Mouse (Mus musculus): ENCODE results near the gene Snrpa. TPM values are rescaled to one million over a fixed set of nuclear protein-coding genes. Genes with fewer than 3 reads are reported as not detected.
"Not testable (repeated sequence)": the region's sequence is repeated elsewhere in the genome, so short reads cannot be mapped to it uniquely, and the experiment has no call there.

Snrpa gene
- 102 and 125 TPM in 2 replicates for total RNA-seq (2017)

GRCm38 (mm10) chr7:27195681-27196611 is at the start of gene Snrpa, which contains the start of gene BC024978:
Snrpa (minus strand) TSS chr7:27196271.
BC024978 (plus strand) TSS chr7:27195781.
- ATAC-seq (replicated peaks; ENCODE audit: low read depth, poor library complexity, severe bottlenecking), result peak; percentile 92

- not testable (repeated sequence) for ATAC-seq (replicated peaks; ENCODE audit: low read depth, poor library complexity, severe bottlenecking)
Measured at GRCm38 (mm10) chr7:27244088-27244487, 48.0 kb upstream of the Snrpa start.

- ATAC-seq (replicated peaks; ENCODE audit: low read depth, poor library complexity, severe bottlenecking), result no peak
Measured at GRCm38 (mm10) chr7:27243211-27243610, 47.1 kb upstream of the Snrpa start.

GRCm38 (mm10) chr7:27238568-27238967 is 42.5 kb upstream of the Snrpa start:
- no peak; the same call in 1 of the 2 replicates for ATAC-seq (replicated peaks; ENCODE audit: low read depth, poor library complexity, severe bottlenecking)

- no peak for ATAC-seq (replicated peaks; ENCODE audit: low read depth, poor library complexity, severe bottlenecking)
Measured at GRCm38 (mm10) chr7:27237527-27237926, 41.5 kb upstream of the Snrpa start.

GRCm38 (mm10) chr7:27235726-27236125 is 39.7 kb upstream of the Snrpa start:
- ATAC-seq (replicated peaks; ENCODE audit: low read depth, poor library complexity, severe bottlenecking), result no peak

- no peak for ATAC-seq (replicated peaks; ENCODE audit: low read depth, poor library complexity, severe bottlenecking)
Measured at GRCm38 (mm10) chr7:27233300-27233699, 37.2 kb upstream of the Snrpa start.

GRCm38 (mm10) chr7:27232781-27233281 is 36.8 kb upstream of the Snrpa start, which contains the start of gene Coq8b:
Coq8b (plus strand) TSS chr7:27233023.
- ATAC-seq (replicated peaks; ENCODE audit: low read depth, poor library complexity, severe bottlenecking), result peak; percentile 91

GRCm38 (mm10) chr7:27231693-27232331 is 35.7 kb upstream of the Snrpa start:
- ATAC-seq (replicated peaks; ENCODE audit: low read depth, poor library complexity, severe bottlenecking), result no peak

- no peak for ATAC-seq (replicated peaks; ENCODE audit: low read depth, poor library complexity, severe bottlenecking)
Measured at GRCm38 (mm10) chr7:27230781-27231180, 34.7 kb upstream of the Snrpa start.

GRCm38 (mm10) chr7:27228865-27229264 is 32.8 kb upstream of the Snrpa start:
- peak; percentile 9; the same call in 1 of the 2 replicates for ATAC-seq (replicated peaks; ENCODE audit: low read depth, poor library complexity, severe bottlenecking)

GRCm38 (mm10) chr7:27228281-27228821 is 32.3 kb upstream of the Snrpa start, which contains the start of gene Itpkc:
Itpkc (minus strand) TSS chr7:27228661.
- peak; percentile 79 for ATAC-seq (replicated peaks; ENCODE audit: low read depth, poor library complexity, severe bottlenecking)

GRCm38 (mm10) chr7:27227676-27228075 is 31.6 kb upstream of the Snrpa start:
- no peak for ATAC-seq (replicated peaks; ENCODE audit: low read depth, poor library complexity, severe bottlenecking)

- no peak for ATAC-seq (replicated peaks; ENCODE audit: low read depth, poor library complexity, severe bottlenecking)
Measured at GRCm38 (mm10) chr7:27227276-27227675, 31.2 kb upstream of the Snrpa start.

GRCm38 (mm10) chr7:27224877-27225575 is 29.0 kb upstream of the Snrpa start:
- no peak for ATAC-seq (replicated peaks; ENCODE audit: low read depth, poor library complexity, severe bottlenecking)

GRCm38 (mm10) chr7:27222538-27222937 is 26.5 kb upstream of the Snrpa start:
- ATAC-seq (replicated peaks; ENCODE audit: low read depth, poor library complexity, severe bottlenecking), result no peak

- ATAC-seq (replicated peaks; ENCODE audit: low read depth, poor library complexity, severe bottlenecking), result no peak
Measured at GRCm38 (mm10) chr7:27221939-27222338, 25.9 kb upstream of the Snrpa start.

GRCm38 (mm10) chr7:27219937-27220336 is 23.9 kb upstream of the Snrpa start:
- ATAC-seq (replicated peaks; ENCODE audit: low read depth, poor library complexity, severe bottlenecking), result no peak

- ATAC-seq (replicated peaks; ENCODE audit: low read depth, poor library complexity, severe bottlenecking), result no peak
Measured at GRCm38 (mm10) chr7:27218586-27218985, 22.5 kb upstream of the Snrpa start.

- ATAC-seq (replicated peaks; ENCODE audit: low read depth, poor library complexity, severe bottlenecking), result no peak
Measured at GRCm38 (mm10) chr7:27212626-27213025, 16.6 kb upstream of the Snrpa start.

All from common myeloid progenitor, adult 5-6 weeks (primary cell).